Mouse (Mus musculus) kidney, postnatal 0 days (tissue): ENCODE data around the gene Gabarapl1. TPM values are rescaled to one million over a fixed set of nuclear protein-coding genes. Genes with fewer than 3 reads are reported as not detected.

Experiments
- ATAC-seq: fragments of 200-750 bp; cut with Nextera tagmentation; replicated peaks from 2 replicates; pipeline ENCODE4 v1.8.0; 2017; ENCODE audit warnings: low read depth, moderate number of reproducible peaks, moderate TSS enrichment, moderate library complexity; ENCODE audit not compliant: low FRiP score
- DNase-seq: peaks from one replicate; pipeline ENCODE4 v3.0.0-alpha.2; 2016; ENCODE audit warnings: low spot score
- H3K27ac ChIP-seq: fragments of 300-500 bp; sonication (generic); 2 replicates; pipeline ENCODE4 v1.5.1; 2014; ENCODE audit warnings: mild to moderate bottlenecking
- H3K27me3 ChIP-seq: fragments of 300-500 bp; sonication (generic); 2 replicates; pipeline ENCODE4 v1.6.1; 2014; ENCODE audit warnings: low read length, mixed read lengths; ENCODE audit not compliant: insufficient read depth
- H3K36me3 ChIP-seq: fragments of 300-500 bp; sonication (generic); 2 replicates; pipeline ENCODE4 v1.6.1; 2014; ENCODE audit warnings: low read length, mixed read lengths; ENCODE audit not compliant: insufficient read depth
- H3K4me1 ChIP-seq: fragments of 300-500 bp; sonication (generic); replicated peaks from 2 replicates; pipeline ENCODE4 v1.6.1; 2014; ENCODE audit warnings: antibody characterized with exemption, low read length, mixed read lengths; ENCODE audit not compliant: insufficient read depth
- H3K4me2 ChIP-seq: fragments of 300-500 bp; sonication (generic); 2 replicates; pipeline ENCODE4 v1.6.1; 2014; ENCODE audit warnings: mild to moderate bottlenecking, low read length, moderate library complexity, mixed read lengths
- H3K4me3 ChIP-seq: fragments of 300-500 bp; sonication (generic); replicated peaks from 2 replicates; pipeline ENCODE4 v1.5.1; 2014; ENCODE audit warnings: low read depth, low read length
- H3K9ac ChIP-seq: fragments of 300-500 bp; sonication (generic); 2 replicates; pipeline ENCODE4 v1.6.1; 2014; ENCODE audit warnings: low read depth, low read length
- H3K9me3 ChIP-seq: fragments of 300-500 bp; sonication (generic); replicated peaks from 2 replicates; pipeline ENCODE4 v1.6.1; 2016; ENCODE audit warnings: low read length, inconsistent platforms, mixed read lengths
- CTCF ChIP-seq: IDR thresholded peaks from 2 replicates; pipeline ENCODE4 v1.5.1; 2016; ENCODE audit warnings: antibody characterized with exemption, low read depth, mild to moderate bottlenecking, moderate library complexity
- WGBS: fragments of 180-500 bp; shearing (Covaris S2); extraction: QIAGEN DNeasy Blood & Tissue Kit; methylation state at CpG from one replicate; pipeline ENCODE4 v1.1.7; 2014; 5-methylcytosine and 5-hydroxymethylcytosine counted together
- polyA plus RNA-seq: library from polyadenylated mRNA; unstranded; fragments of >200 nt; fragmentation: Nextera tagmentation; extraction: Ambion mirVana; gene quantifications from 2 replicates; pipeline ENCODE4 v1.2.1, GENCODE M21; 2015

The Gabarapl1 gene
- polyA plus RNA-seq, 1 experiment from 2014 or later, result 126 TPM

DNA sequence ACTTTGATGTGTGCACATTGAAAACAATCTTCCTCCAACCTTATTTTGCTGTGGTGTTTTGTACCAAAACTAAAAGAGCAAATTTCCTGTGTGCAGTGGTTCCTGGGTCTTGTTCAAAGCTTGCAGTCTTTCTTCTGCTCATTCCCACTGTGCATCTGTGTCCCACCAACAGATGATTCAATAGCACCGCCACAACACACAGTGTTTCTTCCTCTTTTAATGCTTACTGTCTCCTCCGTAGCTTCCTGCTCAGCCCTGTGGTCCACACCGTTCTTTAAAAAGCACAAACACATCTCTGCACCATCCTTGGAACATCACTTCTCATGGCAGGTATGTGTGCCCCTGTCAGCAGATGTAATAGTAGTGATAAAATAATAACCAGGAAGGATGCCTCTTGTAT lies 58.5 kb downstream of the Gabarapl1 start, which contains the start of gene Klrd1:
Gene Klrd1, plus strand, starts transcription at position 275 of the 400 bp plus-strand sequence.
- no peak for TF ChIP-seq CTCF
- no peak within 1 kb of the TSS for H3K4me3 ChIP-seq
- H3K27ac ChIP-seq, result no peak within 1 kb of the TSS
- 72% methylated on average over 3 of the region's 3 CpGs for WGBS
- ATAC-seq (no peak), DNase-seq (no peak)
- H3K9me3 ChIP-seq, result no peaks in the 10 kb centered on the region
- no peaks in the 10 kb centered on the region for H3K27me3 ChIP-seq
- H3K4me2 ChIP-seq, result no peak within 1 kb of the TSS
- H3K9ac ChIP-seq, result no peak within 1 kb of the TSS
- no peaks in the 10 kb centered on the region for H3K4me1 ChIP-seq
- H3K36me3 ChIP-seq, result no peaks in the 10 kb centered on the region

Other genes starting within 250 kb of the Gabarapl1 start
- gene 4922502D21Rik, start 201.4 kb upstream of the Gabarapl1 start, polyA plus RNA-seq, result not detected in 2 replicates
- 0.28 and 0.71 TPM in 2 replicates for gene Clec12a, start 190.5 kb upstream of the Gabarapl1 start, polyA plus RNA-seq
- gene Clec12b, start 147.3 kb upstream of the Gabarapl1 start, polyA plus RNA-seq, result 0.10 and 0.11 TPM in 2 replicates
- 1.5 and 1.7 TPM in 2 replicates for gene Clec1b, start 135.9 kb upstream of the Gabarapl1 start, polyA plus RNA-seq
- 0.38 and 0.40 TPM in 2 replicates for gene Clec9a, start 124.3 kb upstream of the Gabarapl1 start, polyA plus RNA-seq
- gene Clec1a, start 81.2 kb upstream of the Gabarapl1 start, polyA plus RNA-seq, result 10.3 and 10.6 TPM in 2 replicates
- not detected in 2 replicates for gene Olr1, start 26.0 kb upstream of the Gabarapl1 start, polyA plus RNA-seq
- gene Tmem52b, start 20.6 kb upstream of the Gabarapl1 start, polyA plus RNA-seq, result 96.6 and 98.5 TPM in 2 replicates
- not detected in 2 replicates for gene Klre1, start 44.7 kb downstream of the Gabarapl1 start, polyA plus RNA-seq
- gene Klrd1, start 58.6 kb downstream of the Gabarapl1 start, polyA plus RNA-seq, result 0.32 and 0.45 TPM in 2 replicates
- 0.14 and 0.18 TPM in 2 replicates for gene Klrk1, start 90.7 kb downstream of the Gabarapl1 start, polyA plus RNA-seq
- gene Klrc3, start 110.2 kb downstream of the Gabarapl1 start, polyA plus RNA-seq, result not detected in 2 replicates
- not detected in 2 replicates for gene Klrc2, start 127.5 kb downstream of the Gabarapl1 start, polyA plus RNA-seq
- not detected in 2 replicates for gene Klrc1, start 145.8 kb downstream of the Gabarapl1 start, polyA plus RNA-seq
- not detected in 2 replicates for gene Klri1, start 184.0 kb downstream of the Gabarapl1 start, polyA plus RNA-seq
- gene Klri2, start 207.3 kb downstream of the Gabarapl1 start, polyA plus RNA-seq, result 0.05 TPM in 1 of 2 replicates, not detected in the other